Mouse (Mus musculus) neutrophil, adult 5-6 weeks (primary cell): ENCODE measurements around the gene Il1rap. TPM values are rescaled to one million over a fixed set of nuclear protein-coding genes. Genes with fewer than 3 reads are reported as not detected.

ENCODE experiments used
- ATAC-seq: fragments of 151-379, 151-347 bp; 2 replicates; pipeline ENCODE4 v1.8.0; 2017; ENCODE audit warnings: mild to moderate bottlenecking, moderate TSS enrichment; ENCODE audit not compliant: insufficient number of reproducible peaks, poor library complexity, low FRiP score, severe bottlenecking; ENCODE audit errors: extremely low read depth
- total RNA-seq: library from RNA; stranded (forward); fragments of 200-1000 nt; gene quantifications from 2 replicates; pipeline ENCODE4 v1.2.3, GENCODE M21; 2017

Gene Il1rap
- total RNA-seq = 80.2 and 82.7 TPM in 2 replicates

- peak; percentile 95 for ATAC-seq
Observed at GRCm38 (mm10) chr16:26581048-26581912, at the start of gene Il1rap. TSS of gene Il1rap (plus strand) at chr16:26581704.

GRCm38 (mm10) chr16:26532287-26532686 is 49.2 kb upstream of the Il1rap start:
- ATAC-seq = no peak

GRCm38 (mm10) chr16:26546170-26546878 is 35.2 kb upstream of the Il1rap start:
- no peak for ATAC-seq

GRCm38 (mm10) chr16:26546879-26547206 is 34.7 kb upstream of the Il1rap start:
- ATAC-seq = no peak

- ATAC-seq = no peak
Observed at GRCm38 (mm10) chr16:26549221-26549620, 32.3 kb upstream of the Il1rap start.

- no peak for ATAC-seq
Observed at GRCm38 (mm10) chr16:26552234-26552633, 29.3 kb upstream of the Il1rap start.

- peak; percentile 78 for ATAC-seq
Observed at GRCm38 (mm10) chr16:26558797-26559196, 22.7 kb upstream of the Il1rap start.

GRCm38 (mm10) chr16:26561743-26562142 is 19.8 kb upstream of the Il1rap start:
- ATAC-seq = no peak

- no peak for ATAC-seq
Observed at GRCm38 (mm10) chr16:26562771-26563170, 18.7 kb upstream of the Il1rap start.

- no peak for ATAC-seq
Observed at GRCm38 (mm10) chr16:26569387-26569978, 12.0 kb upstream of the Il1rap start.

GRCm38 (mm10) chr16:26571836-26572235 is 9.7 kb upstream of the Il1rap start:
- ATAC-seq = no peak

GRCm38 (mm10) chr16:26574173-26574572 is 7.3 kb upstream of the Il1rap start:
- ATAC-seq = no peak

GRCm38 (mm10) chr16:26581913-26582376 is 441 bp downstream of the Il1rap start:
- 0 out of 2 replicates have a peak, but pooled peaks have one; percentile 24 for ATAC-seq

- no peak for ATAC-seq
Observed at GRCm38 (mm10) chr16:26585806-26586205, 4.3 kb downstream of the Il1rap start.

GRCm38 (mm10) chr16:26590897-26591570 is 9.5 kb downstream of the Il1rap start:
- ATAC-seq = no peak

- no peak for ATAC-seq
Observed at GRCm38 (mm10) chr16:26596440-26596839, 14.9 kb downstream of the Il1rap start.

- ATAC-seq = no peak
Observed at GRCm38 (mm10) chr16:26597307-26597706, 15.8 kb downstream of the Il1rap start.

GRCm38 (mm10) chr16:26598591-26598990 is 17.1 kb downstream of the Il1rap start:
- no peak for ATAC-seq

GRCm38 (mm10) chr16:26601482-26601881 is 20.0 kb downstream of the Il1rap start:
- no peak for ATAC-seq
